Mouse (Mus musculus): ENCODE data around the gene Snrpd2.
"Not testable (repeated sequence)": the region's sequence is repeated elsewhere in the genome, so short reads cannot be mapped to it uniquely, and the experiment has no call there.

The Snrpd2 gene

GRCm38 (mm10) chr7:19148875-19149541, 514 bp upstream of the Snrpd2 start, which contains the start of gene Qpctl:
Gene Qpctl, minus strand, starts transcription at chr7:19149291.
- peak; percentile 97 to 99 for DNase-seq

DNA sequence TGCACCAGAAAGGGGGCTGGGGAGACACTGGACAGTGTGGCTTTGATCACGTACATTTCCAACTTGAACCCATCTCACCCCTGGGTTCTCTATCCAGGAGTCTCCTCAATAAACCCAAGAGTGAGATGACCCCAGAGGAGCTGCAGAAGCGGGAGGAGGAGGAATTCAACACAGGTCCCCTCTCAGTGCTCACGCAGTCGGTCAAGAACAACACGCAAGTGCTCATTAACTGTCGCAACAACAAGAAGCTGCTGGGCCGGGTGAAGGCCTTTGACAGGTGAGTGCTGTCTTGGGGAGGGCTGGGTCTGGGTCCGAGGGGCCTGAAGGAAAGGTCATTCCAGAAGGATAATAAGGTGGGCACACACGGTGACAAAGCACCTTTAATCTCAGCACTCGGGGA, 1.6 kb downstream of the Snrpd2 start:
- not testable (repeated sequence) for DNase-seq

- DNase-seq: peak; percentile 72 to 77
Measured at GRCm38 (mm10) chr7:19154796-19155195, 5.3 kb downstream of the Snrpd2 start.

GRCm38 (mm10) chr7:19155825-19156475, 6.4 kb downstream of the Snrpd2 start:
- DNase-seq: peak in 1 of 2 experiments; percentile 53

- DNase-seq: peak; percentile 97 to 98
Measured at GRCm38 (mm10) chr7:19157160-19157800, 7.8 kb downstream of the Snrpd2 start.

GRCm38 (mm10) chr7:19158601-19159000, 9.1 kb downstream of the Snrpd2 start:
- no peak for DNase-seq

- no peak for DNase-seq
Measured at GRCm38 (mm10) chr7:19159411-19159810, 9.9 kb downstream of the Snrpd2 start.

- peak; percentile 58 for DNase-seq
Measured at GRCm38 (mm10) chr7:19160115-19160514, 10.6 kb downstream of the Snrpd2 start.

GRCm38 (mm10) chr7:19162928-19163327, 13.4 kb downstream of the Snrpd2 start:
- no peak for DNase-seq

- no peak for DNase-seq
Measured at GRCm38 (mm10) chr7:19163752-19164151, 14.2 kb downstream of the Snrpd2 start.

DNA sequence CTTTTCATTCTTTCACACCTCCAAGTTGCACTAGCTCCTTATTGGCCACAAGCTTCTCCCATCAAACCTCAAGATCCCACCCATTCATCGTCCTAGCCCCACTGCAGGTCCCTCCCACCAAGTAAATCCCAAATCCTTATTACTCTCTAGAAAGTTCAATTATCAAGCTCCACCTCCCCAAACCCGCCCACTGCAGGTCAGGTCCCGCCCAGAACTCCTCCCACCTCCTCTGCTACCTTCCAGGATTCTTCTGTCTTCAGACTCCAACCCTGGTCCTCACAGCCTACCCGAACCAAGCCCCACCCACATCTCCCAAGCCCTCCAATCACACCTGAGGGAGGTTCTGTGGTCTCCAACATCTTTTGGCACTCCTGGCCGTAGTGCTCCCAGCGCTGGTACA, 14.7 kb downstream of the Snrpd2 start:
- peak in 1 of 2 experiments; percentile 31 for DNase-seq

- DNase-seq: peak in 1 of 2 experiments; percentile 27
Measured at GRCm38 (mm10) chr7:19164978-19165377, 15.5 kb downstream of the Snrpd2 start.

- DNase-seq: peak; percentile 56 to 67
Measured at GRCm38 (mm10) chr7:19165656-19166423, 16.3 kb downstream of the Snrpd2 start, which contains the start of gene Gipr. Gene Gipr, minus strand, starts transcription at chr7:19166127.

GRCm38 (mm10) chr7:19166990-19167389, 17.5 kb downstream of the Snrpd2 start:
- no peak for DNase-seq

DNA sequence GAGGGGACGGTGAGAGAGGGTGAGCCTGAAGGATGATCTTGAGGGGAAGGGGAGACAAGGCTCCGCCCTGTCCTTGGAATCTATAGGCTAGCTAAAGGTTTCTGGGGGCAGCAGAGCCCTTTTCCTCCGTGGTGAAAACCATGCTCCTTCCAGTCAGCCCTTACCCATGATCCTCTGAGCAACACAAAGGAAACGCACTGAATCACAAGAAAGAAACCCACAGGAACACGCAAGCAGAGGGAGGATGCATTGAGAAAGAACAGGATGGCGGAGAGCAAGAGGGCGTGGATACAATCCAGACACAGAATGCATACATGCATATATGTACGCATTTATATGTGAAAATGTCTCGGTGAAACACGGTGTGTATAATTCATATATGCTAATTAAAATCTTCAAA, 20.0 kb downstream of the Snrpd2 start:
- no peak for DNase-seq

- DNase-seq: peak in 1 of 2 experiments; percentile 24
Measured at GRCm38 (mm10) chr7:19170142-19170541, 20.6 kb downstream of the Snrpd2 start.

DNA sequence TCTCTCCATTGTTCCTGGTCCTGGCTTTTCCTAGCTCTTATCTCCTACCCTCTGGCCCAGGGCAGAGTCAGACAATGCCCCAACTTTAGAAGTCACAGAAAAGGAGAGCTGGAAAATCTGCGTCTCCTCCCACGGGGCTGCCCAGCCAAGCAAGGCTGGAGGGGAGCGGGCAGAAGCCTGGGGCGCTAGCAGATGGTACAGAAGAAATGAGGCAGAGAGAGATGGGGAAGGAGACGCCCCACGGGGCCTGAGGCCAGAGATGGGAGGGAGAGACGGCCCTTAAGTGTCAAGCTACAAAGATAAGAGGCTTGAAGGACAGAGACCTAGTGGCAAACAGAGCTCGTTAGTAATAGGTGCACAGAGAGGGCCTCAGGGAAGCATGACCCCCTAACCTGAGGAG, 22.3 kb downstream of the Snrpd2 start:
- DNase-seq: peak in 1 of 2 experiments; percentile 59

GRCm38 (mm10) chr7:19172874-19173273, 23.4 kb downstream of the Snrpd2 start:
- peak; percentile 95 for DNase-seq

DNA sequence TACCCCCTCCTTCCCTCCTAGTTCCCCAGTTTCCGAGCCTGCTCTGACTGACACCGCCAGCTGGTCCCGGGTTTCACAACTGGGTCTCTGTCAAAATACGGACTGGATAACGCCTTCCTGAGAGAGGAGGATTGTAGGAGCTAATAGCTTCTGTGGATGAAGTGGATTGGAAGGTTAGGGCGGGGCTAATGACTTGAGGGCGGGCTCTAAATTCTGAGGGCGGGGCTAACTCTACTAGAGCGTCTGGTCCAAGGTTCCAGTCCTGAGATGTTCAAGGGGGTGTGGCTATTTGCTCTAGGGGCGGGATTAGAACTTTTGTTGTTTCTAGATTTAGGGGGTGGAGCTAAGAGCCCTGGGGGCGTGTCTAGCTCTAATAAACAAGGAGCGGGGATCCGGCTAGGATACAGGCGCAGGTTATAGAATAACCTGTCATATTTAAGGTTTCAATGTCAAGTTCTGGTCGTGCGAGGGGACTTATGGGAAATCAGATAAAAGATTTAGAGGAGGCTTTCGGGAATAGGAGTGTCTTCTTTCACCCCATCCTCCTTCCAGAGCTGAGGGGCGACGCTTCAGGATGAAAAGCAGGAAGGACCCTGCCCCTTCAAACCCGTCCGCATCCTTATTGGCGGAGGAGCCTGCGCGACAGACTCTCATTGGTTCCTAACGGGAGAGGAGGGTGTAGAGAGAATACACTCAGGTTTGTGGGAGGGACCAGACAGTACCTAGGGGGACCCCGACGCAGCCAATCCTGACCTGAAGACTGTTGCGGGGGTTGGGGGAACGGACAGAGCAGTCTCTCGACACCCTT, 26.4 kb downstream of the Snrpd2 start, which contains the start of gene Eml2:
Eml2 (plus strand) TSS at position 714 of the 808 bp plus-strand sequence.
- DNase-seq: peak; percentile 87 to 90

GRCm38 (mm10) chr7:19176516-19176947, 27.0 kb downstream of the Snrpd2 start:
- no peak for DNase-seq

GRCm38 (mm10) chr7:19177216-19177615, 27.7 kb downstream of the Snrpd2 start:
- DNase-seq: peak; percentile 41 to 49

DNA sequence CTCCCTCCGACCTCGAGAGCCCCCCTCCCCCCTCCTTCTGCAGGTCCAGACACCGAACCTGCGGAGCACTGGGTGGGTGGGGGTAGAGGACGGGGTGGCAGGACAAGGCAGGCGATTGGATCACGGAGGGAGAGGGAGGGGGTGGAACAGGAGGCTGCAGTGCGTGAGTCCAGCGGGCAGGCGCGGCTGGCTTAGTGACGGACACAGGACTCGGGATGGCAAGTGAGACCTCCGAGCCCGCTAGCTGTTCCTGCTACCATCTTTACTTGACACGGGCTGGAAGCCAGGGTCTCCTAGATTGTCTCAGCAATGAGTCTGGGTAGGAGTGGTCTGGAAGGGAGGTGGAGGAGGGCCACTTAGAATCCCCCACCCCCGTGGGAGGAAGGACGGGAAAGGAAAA, 28.5 kb downstream of the Snrpd2 start:
- peak; percentile 55 to 56 for DNase-seq

Data from cerebellum, postnatal 10 days (tissue).